Mouse (Mus musculus) hindbrain, embryonic 15.5 days (tissue): ENCODE measurements around the gene Soga3. TPM values are rescaled to one million over a fixed set of nuclear protein-coding genes. Genes with fewer than 3 reads are reported as not detected.

Experiments
- ATAC-seq: fragments of 200-750 bp; cut with Nextera tagmentation; 2 replicates; pipeline ENCODE4 v1.8.0; 2017; ENCODE audit warnings: low read depth, moderate number of reproducible peaks, moderate TSS enrichment; ENCODE audit not compliant: low FRiP score
- H3K27ac ChIP-seq: fragments of 300-500 bp; sonication (generic); replicated peaks from 2 replicates; pipeline ENCODE4 v1.5.1; 2015; ENCODE audit warnings: mild to moderate bottlenecking, inconsistent platforms
- H3K27me3 ChIP-seq: fragments of 300-500 bp; sonication (generic); 2 replicates; pipeline ENCODE4 v1.6.1; 2015; ENCODE audit warnings: control low read depth, inconsistent platforms
- H3K36me3 ChIP-seq: fragments of 300-500 bp; sonication (generic); 2 replicates; pipeline ENCODE4 v1.6.1; 2015; ENCODE audit warnings: control low read depth, inconsistent platforms
- H3K4me1 ChIP-seq: fragments of 300-500 bp; sonication (generic); replicated peaks from 2 replicates; pipeline ENCODE4 v1.6.1; 2015; ENCODE audit warnings: control low read depth, inconsistent platforms
- H3K4me2 ChIP-seq: fragments of 300-500 bp; sonication (generic); 2 replicates; pipeline ENCODE4 v1.6.1; 2015; ENCODE audit warnings: moderate library complexity, mild to moderate bottlenecking, inconsistent platforms
- H3K4me3 ChIP-seq: fragments of 300-500 bp; sonication (generic); 2 replicates; pipeline ENCODE4 v1.5.1; 2015; ENCODE audit warnings: mild to moderate bottlenecking, inconsistent platforms
- H3K9ac ChIP-seq: fragments of 300-500 bp; sonication (generic); 2 replicates; pipeline ENCODE4 v1.6.1; 2015; ENCODE audit warnings: inconsistent platforms
- H3K9me3 ChIP-seq: fragments of 300-500 bp; sonication (generic); 2 replicates; pipeline ENCODE4 v1.6.1; 2016; ENCODE audit warnings: control low read depth, inconsistent platforms
- WGBS: fragments of 180-500 bp; shearing (Covaris S2); methylation state at CpG from one replicate; pipeline ENCODE4 v1.1.7; 2015; 5-methylcytosine and 5-hydroxymethylcytosine counted together
- polyA plus RNA-seq: library from polyadenylated mRNA; unstranded; fragments of >200 nt; fragmentation: Nextera tagmentation; extraction: Ambion mirVana; gene quantifications from 2 replicates; pipeline ENCODE4 v1.2.1, GENCODE M21; 2015

Soga3 gene
- polyA plus RNA-seq, 1 experiment from 2014 or later: 113 TPM

DNA sequence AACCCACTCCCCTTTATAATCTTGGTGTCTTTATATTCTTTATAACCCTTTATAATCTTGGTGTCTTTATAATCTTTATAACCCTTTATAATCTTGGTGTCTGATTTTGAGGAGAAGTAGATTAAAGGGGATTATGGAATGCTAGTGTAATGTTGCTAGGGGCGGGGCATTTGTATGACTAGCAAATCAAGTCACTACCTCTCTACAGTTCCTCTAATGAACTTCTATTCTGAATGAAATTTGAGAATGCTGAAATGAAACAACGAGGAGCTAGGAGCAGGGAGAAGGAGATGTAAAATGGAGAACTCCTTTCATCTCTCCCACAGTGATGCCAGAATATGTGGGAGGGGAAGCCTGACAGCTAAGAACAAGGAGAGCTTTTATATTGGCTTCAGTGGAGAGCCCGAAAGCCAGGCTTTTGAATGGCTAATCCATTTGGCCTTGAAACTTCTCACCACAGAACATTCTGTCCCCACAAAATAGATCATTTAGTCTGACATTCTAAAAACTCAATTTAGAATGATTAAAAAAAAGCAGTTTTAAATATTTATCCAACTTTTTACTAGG, 70.0 kb downstream of the Soga3 start:
- ATAC-seq: no peak

DNA sequence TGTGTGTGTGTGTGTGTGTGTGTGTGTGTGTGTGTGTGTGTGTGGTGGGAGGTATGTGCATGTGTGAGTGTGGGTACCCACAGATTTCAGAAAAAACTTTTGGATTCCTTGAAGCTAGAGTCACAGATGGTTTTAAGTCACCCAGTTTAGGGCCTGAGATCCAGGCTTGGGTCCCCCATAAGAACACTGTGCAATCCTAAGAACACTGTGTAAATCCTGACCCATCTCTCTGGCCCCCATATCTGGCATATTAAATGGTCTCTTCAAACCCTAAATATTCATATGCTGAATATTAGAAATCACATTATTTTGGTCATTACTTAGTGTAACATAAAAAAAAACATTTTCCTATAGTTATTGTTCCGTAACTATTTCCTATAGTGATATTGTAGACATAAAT, 73.3 kb downstream of the Soga3 start:
- no peak for ATAC-seq
- Histone ChIP-seq H3K4me2 (no peak overlapping the region), H3K36me3 (peaks cover 15% of the 10 kb centered on the region), H3K9me3 (no peaks in the 10 kb centered on the region), H3K4me3 (no peak overlapping the region), H3K9ac (no peak overlapping the region), H3K4me1 (no peaks in the 10 kb centered on the region; the same call in 1 of the 2 replicates), H3K27ac (no peak overlapping the region), H3K27me3 (no peaks in the 10 kb centered on the region)
- WGBS: 95% methylated on average over 1 of the region's 1 CpGs

More for the DNA sequence above, 70.0 kb downstream of the Soga3 start:
- H3K4me1 ChIP-seq: no peaks in the 10 kb centered on the region; the same call in 1 of the 2 replicates
- no peaks in the 10 kb centered on the region for H3K9me3 ChIP-seq
- WGBS: 42% methylated on average over 3 of the region's 3 CpGs
- H3K9ac ChIP-seq: no peak overlapping the region
- no peak overlapping the region for H3K27ac ChIP-seq
- no peaks in the 10 kb centered on the region for H3K27me3 ChIP-seq
- no peak overlapping the region for H3K4me2 ChIP-seq
- H3K4me3 ChIP-seq: no peak overlapping the region
- H3K36me3 ChIP-seq: peaks cover 16% of the 10 kb centered on the region; the same call in 1 of the 2 replicates

DNA sequence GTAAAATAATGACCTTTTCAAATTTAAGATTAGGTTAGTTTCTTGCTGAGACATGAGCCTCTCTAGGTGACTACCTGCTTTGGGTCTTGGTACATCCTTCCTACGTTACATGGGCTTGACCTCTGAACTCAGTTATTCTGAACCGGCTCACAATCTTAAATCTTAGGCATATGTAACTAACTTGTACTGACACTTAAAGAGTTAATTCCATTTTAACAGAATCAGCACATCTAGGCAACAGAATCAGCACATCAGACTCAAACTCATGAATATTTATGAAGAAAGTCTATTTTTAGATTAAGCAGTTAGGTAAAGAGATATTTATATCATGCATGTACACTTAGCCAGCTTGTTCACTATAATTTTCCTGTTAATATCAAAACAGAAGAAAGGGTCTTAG, 73.8 kb downstream of the Soga3 start:
- H3K4me3 ChIP-seq: no peak overlapping the region
- no peak overlapping the region for H3K4me2 ChIP-seq
- H3K36me3 ChIP-seq: peaks cover 18% of the 10 kb centered on the region
- H3K27ac ChIP-seq: no peak overlapping the region
- ATAC-seq: peak; percentile 46; the same call in 1 of the 2 replicates
- no peaks in the 10 kb centered on the region for H3K9me3 ChIP-seq
- 55% methylated on average over 2 of the region's 2 CpGs for WGBS
- no peaks in the 10 kb centered on the region for H3K27me3 ChIP-seq
- H3K4me1 ChIP-seq: no peaks in the 10 kb centered on the region; the same call in 1 of the 2 replicates
- H3K9ac ChIP-seq: no peak overlapping the region

DNA sequence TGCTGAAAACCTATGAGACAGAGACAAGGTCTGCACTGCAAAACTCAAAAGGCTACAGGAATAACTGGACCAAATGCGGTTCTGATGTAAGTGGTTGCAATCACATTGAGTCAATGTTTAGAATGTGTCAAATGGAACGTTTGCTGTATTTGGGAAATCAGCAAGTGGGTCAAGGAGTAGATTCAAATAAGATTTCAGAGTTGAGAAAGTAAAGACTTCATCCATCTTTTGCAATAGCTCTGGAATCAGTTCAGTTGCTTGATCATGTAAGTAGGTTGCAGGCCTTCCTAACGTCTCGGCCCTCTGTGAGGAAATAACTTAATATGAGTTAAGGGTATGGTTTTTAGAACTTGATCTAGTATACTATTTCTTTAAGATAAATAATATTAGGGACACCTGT, 81.7 kb downstream of the Soga3 start:
- no peaks in the 10 kb centered on the region for H3K27me3 ChIP-seq
- no peaks in the 10 kb centered on the region for H3K4me1 ChIP-seq
- H3K9ac ChIP-seq: no peak overlapping the region
- no peaks in the 10 kb centered on the region for H3K9me3 ChIP-seq
- no peak for ATAC-seq
- no peak overlapping the region for H3K4me2 ChIP-seq
- no peak overlapping the region for H3K4me3 ChIP-seq
- no peak overlapping the region for H3K27ac ChIP-seq
- peaks cover 55% of the 10 kb centered on the region for H3K36me3 ChIP-seq
- WGBS: 92% methylated on average over 4 of the region's 4 CpGs

DNA sequence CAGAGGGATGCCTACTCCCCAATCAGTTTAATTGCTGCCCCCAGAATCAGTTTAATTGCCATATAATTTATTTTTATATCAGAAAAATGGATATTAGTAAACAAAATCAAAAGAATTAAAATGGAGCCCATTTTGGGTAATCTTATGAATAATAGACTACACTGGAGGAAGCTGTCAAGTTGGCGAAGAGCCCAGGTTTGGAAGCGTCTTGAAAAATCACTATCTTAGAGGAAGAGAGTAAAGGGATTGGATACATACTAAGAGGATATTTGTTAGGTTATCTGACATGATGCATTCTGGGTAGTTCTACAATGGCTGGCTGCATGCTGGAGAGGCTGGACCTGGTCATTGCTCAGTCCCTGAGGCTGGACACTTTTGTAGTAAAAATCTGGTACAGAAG, 87.6 kb downstream of the Soga3 start:
- Histone ChIP-seq H3K4me3 (no peak overlapping the region), H3K4me2 (no peak overlapping the region), H3K27ac (no peak overlapping the region), H3K9me3 (no peaks in the 10 kb centered on the region), H3K36me3 (peaks cover 30% of the 10 kb centered on the region), H3K4me1 (no peaks in the 10 kb centered on the region), H3K27me3 (no peaks in the 10 kb centered on the region), H3K9ac (no peak overlapping the region)
- ATAC-seq: no peak
- 78% methylated on average over 2 of the region's 2 CpGs for WGBS

Other genes with a start within 250 kb of the Soga3 start
- not detected in 2 replicates for gene 2310057J18Rik, start 157.5 kb upstream of the Soga3 start, polyA plus RNA-seq
- gene Gm49353, start 55.1 kb downstream of the Soga3 start, polyA plus RNA-seq: 9.9 and 11.6 TPM in 2 replicates
- gene 9330159F19Rik, start 67.8 kb downstream of the Soga3 start, polyA plus RNA-seq: 27.6 and 28.9 TPM in 2 replicates
- 31.0 TPM in 2 replicates for gene Echdc1, start 169.3 kb downstream of the Soga3 start, polyA plus RNA-seq
- 77.1 and 79.9 TPM in 2 replicates for gene Rnf146, start 218.6 kb downstream of the Soga3 start, polyA plus RNA-seq